Mouse (Mus musculus): ENCODE data around the gene Ppm1j.
"Not testable (repeated sequence)": the region's sequence is repeated elsewhere in the genome, so short reads cannot be mapped to it uniquely, and the experiment has no call there.

The Ppm1j gene

GRCm38 (mm10) chr3:104780561-104781420, at the start of gene Ppm1j:
Ppm1j (plus strand) TSS chr3:104781056.
- DNase-seq (ENCODE audit: low spot score), result peak; percentile 44

- DNase-seq (ENCODE audit: low spot score), result no peak
Measured at GRCm38 (mm10) chr3:104732907-104733306, 47.9 kb upstream of the Ppm1j start.

GRCm38 (mm10) chr3:104734654-104735053, 46.2 kb upstream of the Ppm1j start:
- no peak for DNase-seq (ENCODE audit: low spot score)

- no peak for DNase-seq (ENCODE audit: low spot score)
Measured at GRCm38 (mm10) chr3:104741954-104742353, 38.9 kb upstream of the Ppm1j start.

GRCm38 (mm10) chr3:104743161-104743560, 37.7 kb upstream of the Ppm1j start:
- DNase-seq (ENCODE audit: low spot score), result no peak

GRCm38 (mm10) chr3:104743864-104744263, 37.0 kb upstream of the Ppm1j start:
- no peak for DNase-seq (ENCODE audit: low spot score)

- DNase-seq (ENCODE audit: low spot score), result not testable (repeated sequence)
Measured at GRCm38 (mm10) chr3:104752845-104753244, 28.0 kb upstream of the Ppm1j start.

- DNase-seq (ENCODE audit: low spot score), result peak; percentile 30
Measured at GRCm38 (mm10) chr3:104758406-104758805, 22.4 kb upstream of the Ppm1j start.

- DNase-seq (ENCODE audit: low spot score), result no peak
Measured at GRCm38 (mm10) chr3:104758869-104759268, 22.0 kb upstream of the Ppm1j start.

GRCm38 (mm10) chr3:104762103-104762863, 18.6 kb upstream of the Ppm1j start:
- DNase-seq (ENCODE audit: low spot score), result not testable (repeated sequence)

GRCm38 (mm10) chr3:104765021-104765420, 15.8 kb upstream of the Ppm1j start:
- DNase-seq (ENCODE audit: low spot score), result no peak

GRCm38 (mm10) chr3:104767141-104767540, 13.7 kb upstream of the Ppm1j start:
- DNase-seq (ENCODE audit: low spot score), result no peak

GRCm38 (mm10) chr3:104767716-104768115, 13.1 kb upstream of the Ppm1j start:
- no peak for DNase-seq (ENCODE audit: low spot score)

GRCm38 (mm10) chr3:104769135-104769534, 11.7 kb upstream of the Ppm1j start:
- DNase-seq (ENCODE audit: low spot score), result no peak

GRCm38 (mm10) chr3:104770035-104770434, 10.8 kb upstream of the Ppm1j start:
- DNase-seq (ENCODE audit: low spot score), result no peak

- no peak for DNase-seq (ENCODE audit: low spot score)
Measured at GRCm38 (mm10) chr3:104770918-104771317, 9.9 kb upstream of the Ppm1j start.

- no peak for DNase-seq (ENCODE audit: low spot score)
Measured at GRCm38 (mm10) chr3:104771460-104771859, 9.4 kb upstream of the Ppm1j start.

- DNase-seq (ENCODE audit: low spot score), result no peak
Measured at GRCm38 (mm10) chr3:104773301-104773700, 7.6 kb upstream of the Ppm1j start.

GRCm38 (mm10) chr3:104777342-104777741, 3.5 kb upstream of the Ppm1j start:
- DNase-seq (ENCODE audit: low spot score), result no peak

GRCm38 (mm10) chr3:104779949-104780348, 907 bp upstream of the Ppm1j start:
- no peak for DNase-seq (ENCODE audit: low spot score)

- DNase-seq (ENCODE audit: low spot score), result no peak
Measured at GRCm38 (mm10) chr3:104781471-104781903, 631 bp downstream of the Ppm1j start, which contains the start of gene Fam19a3. Fam19a3 (minus strand) TSS chr3:104781840.

- DNase-seq (ENCODE audit: low spot score), result no peak
Measured at GRCm38 (mm10) chr3:104782061-104782681, 1.3 kb downstream of the Ppm1j start.

Data from ovary, adult 18-20 months (tissue).